Mouse (Mus musculus): ENCODE results near the gene Sh3bgrl.
"Not testable (repeated sequence)": the region's sequence is repeated elsewhere in the genome, so short reads cannot be mapped to it uniquely, and the experiment has no call there.

Sh3bgrl gene

GRCm38 (mm10) chrX:109095245-109096242, at the start of gene Sh3bgrl:
Sh3bgrl (plus strand) TSS chrX:109095365.
- peak; percentile 69 for DNase-seq (ENCODE audit: low spot score)

GRCm38 (mm10) chrX:109047773-109048172, 47.4 kb upstream of the Sh3bgrl start:
- no peak for DNase-seq (ENCODE audit: low spot score)

- no peak for DNase-seq (ENCODE audit: low spot score)
These were observed 23.4 kb upstream of the Sh3bgrl start for GRCm38 (mm10) chrX:109071719-109072118.

GRCm38 (mm10) chrX:109075716-109076115, 19.4 kb upstream of the Sh3bgrl start:
- DNase-seq (ENCODE audit: low spot score) = no peak

- peak; percentile 12 for DNase-seq (ENCODE audit: low spot score)
These were observed 18.8 kb upstream of the Sh3bgrl start for GRCm38 (mm10) chrX:109076355-109076754.

DNA sequence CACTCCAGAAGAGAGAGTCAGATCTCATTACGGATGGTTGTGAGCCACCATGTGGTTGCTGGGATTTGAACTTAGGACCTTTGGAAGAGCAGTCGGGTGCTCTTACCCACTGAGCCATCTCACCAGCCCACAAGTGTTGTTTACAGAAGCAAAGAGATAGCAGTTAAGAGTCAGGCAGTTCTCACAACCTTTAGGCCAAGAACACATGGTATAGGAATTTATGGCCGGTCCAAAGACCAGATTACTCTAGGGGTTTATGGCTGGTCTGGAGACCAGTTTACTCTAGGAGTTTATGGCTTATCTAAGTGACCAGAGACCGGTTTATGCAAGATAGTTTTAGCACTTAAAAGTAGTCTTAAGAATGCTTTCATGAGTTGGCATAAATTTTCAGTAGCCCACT, 15.8 kb upstream of the Sh3bgrl start:
- not testable (repeated sequence) for DNase-seq (ENCODE audit: low spot score)

- DNase-seq (ENCODE audit: low spot score) = no peak
These were observed 8.1 kb upstream of the Sh3bgrl start for GRCm38 (mm10) chrX:109087073-109087472.

DNA sequence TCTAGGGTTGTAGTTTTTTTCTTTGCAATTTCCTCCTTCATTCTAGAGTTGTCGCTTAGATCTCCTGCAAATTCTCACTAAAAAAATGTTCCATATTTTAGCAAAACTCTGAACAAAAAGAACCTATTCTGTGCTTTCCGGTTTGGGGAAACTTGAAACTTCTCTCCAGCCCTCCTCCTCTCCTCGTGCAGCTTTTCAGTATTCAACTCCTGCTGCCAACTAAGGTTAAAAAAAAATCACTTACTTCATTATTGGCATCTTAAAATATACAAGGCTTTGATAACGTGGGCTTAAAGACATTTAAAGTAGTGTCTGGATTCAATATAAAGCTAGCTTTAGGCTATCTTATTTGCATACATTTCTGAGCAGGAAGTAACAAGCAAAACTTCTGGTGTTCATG, 365 bp upstream of the Sh3bgrl start:
- DNase-seq (ENCODE audit: low spot score) = no peak

DNA sequence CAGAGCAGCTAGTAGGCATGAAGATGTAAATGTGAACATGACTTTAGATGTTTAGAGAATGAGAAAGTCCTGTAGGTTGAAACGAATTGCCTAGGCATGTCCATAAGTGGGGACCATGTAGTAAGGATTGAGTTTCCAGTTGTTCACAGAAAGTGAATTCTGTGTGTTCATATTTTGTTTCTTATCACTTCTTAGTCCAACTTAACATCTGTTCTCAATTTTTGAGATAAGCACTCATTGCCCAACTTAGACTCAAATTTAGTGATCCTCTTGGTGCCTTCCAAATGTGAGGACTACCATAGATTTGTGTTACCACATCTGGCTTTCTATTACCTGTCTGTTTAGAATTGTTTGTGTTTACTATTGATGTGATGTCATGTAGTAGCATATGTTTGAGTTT, 3.3 kb downstream of the Sh3bgrl start:
- no peak for DNase-seq (ENCODE audit: low spot score)

- DNase-seq (ENCODE audit: low spot score) = no peak
These were observed 5.3 kb downstream of the Sh3bgrl start for GRCm38 (mm10) chrX:109100441-109100840.

- DNase-seq (ENCODE audit: low spot score) = no peak
These were observed 13.1 kb downstream of the Sh3bgrl start for GRCm38 (mm10) chrX:109108117-109108805.

DNA sequence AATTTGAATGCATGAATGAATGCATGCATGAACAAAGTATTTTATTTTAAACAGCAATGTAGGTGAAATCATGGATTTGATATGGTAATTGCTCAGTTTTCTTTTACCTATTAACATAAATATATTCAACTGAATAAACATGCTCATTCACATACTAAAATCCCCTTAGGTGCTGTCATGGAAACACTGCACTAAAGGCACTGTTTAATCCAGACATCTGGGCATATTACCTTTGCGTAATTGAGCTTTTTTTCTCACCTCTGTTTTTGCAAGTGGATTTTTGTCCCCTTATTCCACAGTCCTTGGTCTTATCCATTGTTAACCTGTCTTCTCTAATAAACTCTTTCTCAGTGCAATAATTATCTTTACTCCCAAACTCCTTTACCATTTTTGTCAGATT, 17.7 kb downstream of the Sh3bgrl start:
- DNase-seq (ENCODE audit: low spot score) = no peak

GRCm38 (mm10) chrX:109113401-109114280, 18.5 kb downstream of the Sh3bgrl start:
- peak; percentile 0 for DNase-seq (ENCODE audit: low spot score)

DNA sequence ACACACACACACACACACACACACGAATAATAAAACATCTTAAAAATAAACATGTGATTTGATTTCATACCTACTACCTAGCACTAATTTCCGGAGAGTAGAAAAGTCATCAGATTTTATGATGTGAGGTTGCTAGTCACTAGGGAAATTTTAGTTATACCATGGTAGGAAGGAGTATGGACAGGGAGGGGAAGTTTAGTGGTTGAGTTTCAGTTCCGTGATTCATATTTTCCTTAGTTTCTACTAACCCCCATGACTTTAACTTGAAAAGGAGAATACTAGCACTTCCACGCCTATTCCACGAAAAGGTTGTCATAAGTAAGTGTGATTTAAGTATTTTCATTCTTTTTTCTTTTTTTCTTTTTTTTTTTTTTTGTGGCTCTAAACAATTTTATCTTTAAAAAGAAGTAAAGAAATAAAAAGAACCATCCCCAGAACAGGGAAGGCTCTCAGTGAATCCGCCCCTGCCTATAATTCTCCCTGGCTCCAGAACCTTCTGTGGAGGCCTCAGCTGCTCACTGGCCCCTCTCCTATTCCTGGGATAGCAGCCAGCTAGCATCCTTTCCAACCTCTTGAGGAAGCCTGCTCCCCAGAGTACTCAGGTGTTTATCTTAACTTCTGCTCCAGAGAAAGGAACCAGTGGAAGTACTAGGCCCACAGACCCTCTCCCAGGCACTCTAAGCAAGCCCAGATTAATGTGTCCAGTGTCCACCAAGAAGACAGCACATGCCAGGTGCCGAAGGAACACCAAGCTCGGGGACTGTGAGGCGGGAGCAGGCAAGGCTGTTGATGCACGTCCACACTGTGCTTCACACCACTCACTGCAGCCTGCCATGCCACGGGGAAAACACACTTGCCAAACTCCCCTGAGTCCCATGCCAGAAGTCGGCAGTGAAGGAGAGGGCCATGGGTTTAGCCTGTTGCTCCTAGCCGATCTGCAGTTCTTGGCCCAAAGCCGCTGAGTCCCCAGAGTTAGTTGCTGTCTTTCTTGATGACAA, 25.0 kb downstream of the Sh3bgrl start:
- no peak for DNase-seq (ENCODE audit: low spot score)

DNA sequence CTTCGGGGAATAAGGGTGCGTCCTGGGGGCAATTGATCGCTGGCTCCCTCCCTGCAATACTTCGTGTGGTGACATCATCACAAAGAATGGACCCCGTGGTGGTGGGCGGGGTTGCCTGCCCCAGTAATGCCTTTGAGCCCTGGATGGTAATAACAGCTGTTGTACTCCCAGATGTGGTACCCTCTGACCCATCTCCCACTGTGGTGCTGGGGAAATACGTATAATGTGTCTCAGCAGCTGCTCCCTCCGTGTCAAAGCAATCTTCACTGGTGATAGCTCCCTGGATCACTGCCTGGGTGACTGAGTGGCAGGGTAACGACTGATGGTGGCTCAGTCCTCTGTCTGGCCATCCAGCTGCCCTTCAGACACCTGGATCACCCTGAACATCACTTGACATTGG, 26.0 kb downstream of the Sh3bgrl start:
- DNase-seq (ENCODE audit: low spot score) = no peak

DNA sequence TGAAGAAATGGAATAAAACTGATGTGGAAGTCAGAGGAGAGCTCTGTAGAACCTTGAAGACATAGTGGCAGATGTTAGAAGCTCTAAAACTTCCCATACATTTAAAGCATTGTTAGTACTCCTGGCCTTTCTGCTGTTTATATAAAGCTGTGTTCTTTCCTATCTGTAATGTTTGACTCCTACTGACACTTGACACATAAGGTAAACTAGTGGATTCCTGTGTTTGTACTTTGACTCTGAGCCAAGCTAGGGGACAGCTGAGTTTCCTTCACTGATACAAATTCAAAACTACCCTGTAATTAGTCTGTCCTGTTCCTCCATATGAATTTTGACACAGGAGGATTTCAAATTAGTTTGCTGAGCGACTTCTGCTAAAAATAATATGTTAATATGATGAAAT, 27.5 kb downstream of the Sh3bgrl start:
- no peak for DNase-seq (ENCODE audit: low spot score)

- no peak for DNase-seq (ENCODE audit: low spot score)
These were observed 28.6 kb downstream of the Sh3bgrl start for GRCm38 (mm10) chrX:109123762-109124161.

DNA sequence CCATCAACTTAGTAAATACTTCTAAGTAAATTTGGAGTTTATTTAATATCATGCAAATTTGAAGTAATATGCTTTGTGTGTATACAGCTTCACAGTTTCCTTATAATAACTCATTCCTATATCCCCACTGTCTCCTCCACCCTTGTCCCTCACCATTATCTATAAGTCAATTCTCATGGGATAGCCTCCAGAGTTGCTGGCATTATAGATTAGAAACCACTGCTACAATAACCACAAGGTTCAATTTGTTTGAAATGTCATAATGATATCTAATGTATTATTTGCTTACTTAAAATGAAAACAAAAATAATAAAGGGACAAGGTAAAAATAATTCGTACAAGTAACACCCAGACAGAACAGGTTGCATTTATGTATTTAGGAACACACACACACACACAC, 31.7 kb downstream of the Sh3bgrl start:
- no peak for DNase-seq (ENCODE audit: low spot score)

DNA sequence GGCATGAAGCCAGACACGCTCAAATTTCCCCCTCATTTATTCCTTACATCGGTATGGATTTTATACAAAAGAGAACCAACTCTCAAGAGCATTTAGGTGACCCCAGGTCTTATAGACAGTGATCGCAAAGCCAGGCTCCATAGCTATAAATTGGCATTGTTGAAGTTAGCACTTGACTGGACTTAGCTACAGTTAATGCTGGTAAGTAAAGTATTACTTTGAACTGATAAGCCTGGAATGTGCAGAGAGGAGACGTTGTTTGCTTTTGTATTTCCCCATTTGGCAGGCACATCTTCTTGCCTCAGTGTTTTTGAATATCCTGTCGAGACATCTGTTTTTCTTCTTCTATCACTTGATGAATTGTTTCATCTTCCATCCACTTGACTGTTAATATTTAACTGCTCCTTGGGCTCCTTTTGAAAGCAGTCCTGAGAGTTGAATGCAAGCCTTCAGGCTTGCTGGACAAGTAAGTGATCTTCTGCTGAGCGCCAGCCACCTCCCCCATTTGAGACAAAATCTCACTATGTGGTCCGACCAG, 32.5 kb downstream of the Sh3bgrl start:
- no peak for DNase-seq (ENCODE audit: low spot score)

DNA sequence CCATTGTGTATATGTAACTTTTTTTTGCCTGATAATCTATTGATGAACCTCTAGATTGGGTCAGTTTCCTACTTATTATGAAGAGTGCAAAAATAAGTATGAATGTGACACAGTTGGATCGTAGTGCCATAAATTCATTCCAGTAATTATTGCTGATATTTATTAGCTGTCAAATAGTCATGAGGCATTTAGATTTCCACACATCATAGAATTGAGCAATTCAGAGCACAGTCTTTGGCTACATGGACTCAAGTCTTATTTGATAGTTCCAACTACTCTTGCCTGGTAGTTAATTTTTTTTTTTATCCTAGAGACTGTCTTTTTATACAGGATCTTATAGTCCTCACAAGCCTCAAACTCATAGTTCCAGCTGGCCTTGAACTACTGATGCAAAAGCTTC, 34.9 kb downstream of the Sh3bgrl start:
- DNase-seq (ENCODE audit: low spot score) = no peak

- no peak for DNase-seq (ENCODE audit: low spot score)
These were observed 36.7 kb downstream of the Sh3bgrl start for GRCm38 (mm10) chrX:109131834-109132233.

Data from T-cell, adult 2 months (primary cell).